Mouse (Mus musculus): Measurements from ENCODE around the gene Lrrfip1.

- no peak for TF ChIP-seq CTCF (IDR thresholded peaks at IDR 0.05; ENCODE audit: low read depth)
- TF ChIP-seq EP300 (optimal IDR thresholded peaks at IDR 0.05): no peak
Observed at GRCm38 (mm10) chr1:91112171-91112570, 113.6 kb downstream of the Lrrfip1 start.

All from stomach, postnatal 0 days (tissue).